Mouse (Mus musculus): Measurements from ENCODE around the gene Kif22.

Gene Kif22

GRCm38 (mm10) chr7:126984667-126985444, 57.4 kb downstream of the Kif22 start:
- no peak for DNase-seq (ENCODE audit: extremely low spot score)

DNA sequence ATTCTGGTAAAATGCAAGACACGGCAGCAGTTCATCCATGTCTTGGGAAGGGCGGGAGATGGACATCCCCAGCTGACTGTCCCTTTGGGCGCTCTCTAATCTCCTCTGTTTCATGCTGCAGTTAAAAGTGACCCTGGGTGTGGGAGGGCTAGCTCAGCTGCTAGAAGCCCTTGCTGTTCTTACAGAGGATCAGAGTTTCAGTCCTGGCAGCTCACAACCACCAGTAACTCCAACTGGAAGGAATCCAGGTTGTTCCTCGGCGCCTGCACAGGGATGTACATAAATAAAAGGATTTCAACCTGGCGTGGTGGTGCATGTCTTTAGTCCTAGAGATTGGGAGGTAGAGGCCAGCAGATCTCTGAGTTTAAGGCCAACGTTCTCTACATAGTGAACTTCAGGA, 59.2 kb downstream of the Kif22 start:
- DNase-seq (ENCODE audit: extremely low spot score): no peak

GRCm38 (mm10) chr7:126982054-126982453, 60.2 kb downstream of the Kif22 start:
- no peak for DNase-seq (ENCODE audit: extremely low spot score)

DNA sequence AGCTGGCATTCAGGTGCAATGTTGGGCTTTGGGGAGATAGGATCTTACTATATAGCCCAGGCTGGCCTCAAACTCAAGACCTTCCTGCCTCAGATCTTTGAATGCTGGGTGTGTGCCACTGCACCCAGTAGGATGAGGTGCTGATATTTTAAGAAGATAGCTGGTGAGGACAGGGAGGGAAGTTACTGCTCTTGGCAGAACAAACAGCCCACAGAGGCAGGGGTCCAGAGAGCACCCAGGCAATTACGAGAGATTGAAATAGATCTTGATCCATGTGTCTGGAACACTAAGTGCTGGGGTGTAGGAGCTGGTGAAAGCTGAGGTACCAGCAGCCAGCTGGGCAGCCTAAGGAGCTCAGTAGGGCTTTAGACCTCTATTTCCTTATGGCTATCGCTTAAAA, 60.7 kb downstream of the Kif22 start:
- no peak for DNase-seq (ENCODE audit: extremely low spot score)

DNA sequence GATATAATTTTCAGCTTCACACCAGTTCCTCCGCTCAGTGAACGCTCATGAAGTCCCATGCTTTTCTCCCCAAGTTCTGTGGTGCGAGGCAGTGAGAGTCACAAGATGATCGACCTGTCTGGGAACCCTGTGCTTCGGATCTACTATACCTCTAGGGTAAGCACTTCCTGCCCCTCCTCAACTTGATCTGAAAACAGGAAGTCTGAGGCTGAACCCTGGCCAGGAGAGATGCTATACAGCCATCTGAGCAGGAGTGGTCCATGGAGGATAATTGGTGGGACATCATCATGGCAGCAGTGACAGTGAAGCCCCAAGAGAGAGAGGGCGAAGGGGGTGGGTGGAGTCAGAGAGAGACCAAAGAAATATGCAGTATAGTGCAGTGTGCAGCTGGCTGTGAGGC, 63.4 kb downstream of the Kif22 start:
- no peak for DNase-seq (ENCODE audit: extremely low spot score)

All from embryo, embryonic 9.5 days (tissue).